Mouse (Mus musculus) cerebellum, postnatal 14 days (tissue): ENCODE results near the gene Trim26.
"Not testable (repeated sequence)": the region's sequence is repeated elsewhere in the genome, so short reads cannot be mapped to it uniquely, and the experiment has no call there.

Source experiments
- DNase-seq, 2 experiments: peaks; one replicate each; pipeline ENCODE4 v3.0.0; 2021; ENCODE audit warnings: mixed read lengths in 2 of 2

Trim26 gene

DNA sequence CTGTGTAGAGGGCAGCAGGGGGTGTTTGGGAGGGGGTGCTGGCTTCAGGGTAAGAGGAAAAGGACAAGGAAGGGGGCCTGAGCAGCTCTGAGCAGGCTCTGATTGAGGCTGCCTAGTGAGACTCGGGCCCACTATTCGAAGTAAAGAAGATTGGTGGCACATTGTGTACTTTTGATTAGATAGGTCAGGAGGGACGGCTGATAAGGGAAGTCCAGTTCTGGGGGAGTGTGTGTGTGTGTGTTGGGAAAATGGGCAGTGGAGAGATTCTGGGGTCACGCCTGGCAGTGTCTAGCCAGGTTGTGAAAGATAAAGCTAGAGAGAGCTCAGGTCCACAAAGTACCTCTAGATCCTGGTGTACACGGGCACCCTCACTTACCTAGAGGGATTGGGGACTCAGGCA, 14.7 kb downstream of the Trim26 start:
- no peak for DNase-seq

- no peak for DNase-seq
These were observed 18.6 kb downstream of the Trim26 start for GRCm38 (mm10) chr17:36855484-36855883.

DNA sequence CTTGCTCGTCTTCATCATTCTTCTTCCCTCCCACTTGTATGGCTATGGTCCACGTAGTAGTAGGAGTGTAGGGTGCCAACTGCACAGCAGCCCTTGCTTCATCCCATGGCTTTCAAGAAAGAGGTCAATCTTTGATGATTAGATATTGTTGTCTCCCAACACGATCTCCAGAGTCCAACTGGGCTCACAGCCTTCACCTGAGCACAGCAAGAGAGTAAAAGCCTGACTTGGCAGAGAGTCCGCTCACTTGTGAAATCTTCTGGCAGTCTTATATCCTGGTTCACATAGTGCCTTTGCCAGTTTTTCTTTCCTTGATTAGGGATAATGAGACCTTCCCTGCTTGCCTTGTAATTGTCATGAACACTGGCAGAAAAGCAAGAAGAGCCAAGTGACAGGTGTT, 19.3 kb downstream of the Trim26 start:
- DNase-seq: no peak

GRCm38 (mm10) chr17:36858181-36858580, 21.2 kb downstream of the Trim26 start:
- no peak for DNase-seq

DNA sequence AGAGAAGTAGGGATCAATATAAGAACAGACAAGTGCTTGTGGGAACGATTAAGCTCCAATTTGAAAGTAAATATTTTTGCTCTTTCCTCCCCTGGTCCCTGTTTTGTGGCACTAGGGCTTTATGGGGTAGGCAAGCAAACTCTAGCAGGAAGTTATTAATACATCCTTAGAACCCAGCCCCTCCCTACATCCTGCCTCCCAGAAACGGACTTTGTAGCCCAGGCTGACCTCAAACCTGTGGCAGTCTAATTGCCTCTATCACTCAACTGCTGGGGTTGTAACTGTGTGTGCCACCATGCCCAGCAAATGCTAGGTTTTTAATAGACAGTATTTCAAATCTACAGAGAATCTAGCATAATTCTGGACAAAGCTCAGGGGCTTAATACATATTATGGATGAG, 24.7 kb downstream of the Trim26 start:
- no peak for DNase-seq

- DNase-seq: no peak
These were observed 30.0 kb downstream of the Trim26 start, which contains the start of gene Trim15 for GRCm38 (mm10) chr17:36866719-36867527. TSS of gene Trim15 (minus strand) at chr17:36867210.

DNA sequence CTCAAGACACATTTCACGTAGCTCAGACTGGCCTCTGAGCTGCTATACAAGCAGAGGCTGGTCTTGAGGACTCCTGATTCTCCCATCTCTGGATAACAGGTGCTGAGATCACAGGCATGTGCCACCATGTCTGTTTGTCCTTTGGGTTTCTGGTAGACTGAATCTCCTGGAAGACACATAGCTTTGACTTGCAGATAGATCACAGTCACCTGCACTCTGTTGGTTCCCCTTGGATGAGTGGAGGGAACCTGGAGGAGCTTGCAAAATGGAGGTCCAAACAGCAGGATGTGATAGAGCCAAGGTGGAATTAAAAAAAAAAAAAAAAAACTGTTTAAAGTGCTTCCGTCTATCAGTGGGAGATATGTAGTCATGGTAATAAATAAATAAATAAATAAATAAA, 31.9 kb downstream of the Trim26 start:
- DNase-seq: no peak

DNA sequence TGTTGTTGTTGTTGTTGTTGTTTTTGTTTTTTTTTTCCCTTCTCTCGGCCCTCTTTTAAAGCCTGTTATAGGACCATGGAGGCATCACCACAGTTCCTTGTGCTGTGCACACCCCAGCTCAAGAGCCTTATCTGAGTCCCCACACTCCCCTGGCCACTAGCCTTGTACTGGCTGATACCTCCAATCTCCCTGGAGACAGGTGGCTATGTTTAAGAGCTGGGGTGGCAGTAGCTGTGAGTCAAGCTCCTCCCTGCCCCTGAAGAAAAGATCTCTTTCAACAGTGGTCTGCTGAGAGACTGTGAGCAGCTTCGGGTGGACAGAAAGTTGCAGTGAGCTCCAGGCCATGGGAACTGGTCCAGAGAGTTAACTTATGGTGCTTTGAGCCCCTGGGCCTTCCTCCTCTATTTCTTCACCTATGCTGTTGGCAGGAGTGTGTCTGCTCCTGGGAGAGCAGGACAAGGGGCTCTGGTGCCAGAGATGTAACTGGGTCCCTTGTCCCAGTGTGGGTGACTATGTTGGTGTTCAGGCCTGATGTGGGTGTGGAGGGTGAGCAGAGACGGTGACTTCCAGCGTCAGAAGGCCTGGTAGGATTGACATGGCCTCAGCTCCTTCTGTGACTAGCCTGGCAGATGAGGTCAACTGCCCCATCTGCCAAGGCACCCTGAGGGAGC, 32.5 kb downstream of the Trim26 start, which contains the start of gene Trim10:
Gene Trim10 (plus strand): TSS at position 291 of the 671 bp plus-strand sequence.
- DNase-seq: no peak

- peak; percentile 36 to 58 for DNase-seq
These were observed 33.2 kb downstream of the Trim26 start for GRCm38 (mm10) chr17:36869955-36870810.

GRCm38 (mm10) chr17:36874636-36875035, 37.7 kb downstream of the Trim26 start:
- DNase-seq: no peak

DNA sequence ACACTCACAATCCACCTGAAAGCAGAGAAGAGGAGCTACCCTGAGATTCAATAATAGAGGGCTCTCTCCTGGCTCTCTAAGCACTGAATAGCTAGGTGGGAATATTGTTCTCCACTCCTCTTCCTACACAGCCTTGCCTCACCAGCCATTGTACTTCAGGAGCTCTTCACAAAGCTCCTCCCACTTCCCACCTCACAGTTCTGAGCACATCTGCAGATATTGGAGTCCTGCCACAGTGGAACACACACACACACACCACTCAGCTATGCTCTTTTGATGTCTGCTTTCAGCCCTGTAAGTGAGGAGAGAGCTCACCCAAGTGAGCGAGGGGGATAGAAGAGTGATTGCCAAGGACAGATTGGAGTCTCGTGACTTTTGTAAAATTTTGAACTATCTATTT, 46.4 kb downstream of the Trim26 start:
- no peak for DNase-seq

- DNase-seq: no peak
These were observed 48.3 kb downstream of the Trim26 start for GRCm38 (mm10) chr17:36885132-36885790.

- no peak for DNase-seq
These were observed 53.4 kb downstream of the Trim26 start, which contains the start of gene Trim40 for GRCm38 (mm10) chr17:36890073-36890903. TSS of gene Trim40 (minus strand) at chr17:36890123.

DNA sequence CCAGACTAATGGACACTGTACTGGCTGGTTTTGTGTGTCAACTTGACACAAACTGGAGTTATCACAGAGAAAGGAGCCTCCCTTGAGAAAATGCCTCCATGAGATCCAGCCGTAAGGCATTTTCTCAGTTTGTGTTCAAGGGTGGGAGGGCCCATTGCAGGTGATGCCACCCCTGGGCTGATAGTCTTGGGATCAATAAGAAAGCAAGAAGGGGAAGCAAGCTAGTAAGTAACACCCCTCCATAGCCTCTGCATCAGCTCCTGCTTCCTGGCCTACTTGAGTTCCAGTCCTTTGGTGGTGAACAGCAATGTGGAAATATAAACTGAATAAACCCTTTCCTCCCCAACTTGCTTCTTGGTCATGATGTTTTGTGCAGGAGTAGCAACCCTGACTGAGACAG, 54.6 kb downstream of the Trim26 start:
- DNase-seq: not testable (repeated sequence)

DNA sequence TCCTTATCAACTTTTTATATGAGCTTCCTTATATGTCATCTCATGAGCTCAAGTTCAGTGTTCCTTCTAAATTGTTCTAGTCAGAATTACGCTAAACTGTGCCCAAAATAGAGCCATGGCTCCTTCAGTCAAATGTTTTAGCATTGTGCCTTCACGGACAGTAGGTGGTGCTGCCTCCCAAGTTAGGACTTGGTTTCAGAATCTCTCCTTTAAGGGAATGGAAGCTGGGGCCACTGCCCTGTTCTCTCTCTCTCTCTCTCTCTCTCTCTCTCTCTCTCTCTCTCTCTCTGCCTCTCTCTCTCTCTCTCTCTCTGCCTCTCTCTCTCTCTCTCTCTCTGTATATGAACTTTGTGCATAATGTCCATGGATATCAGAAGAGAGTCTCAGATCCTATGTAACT, 55.4 kb downstream of the Trim26 start:
- DNase-seq: peak; percentile 56 to 62

DNA sequence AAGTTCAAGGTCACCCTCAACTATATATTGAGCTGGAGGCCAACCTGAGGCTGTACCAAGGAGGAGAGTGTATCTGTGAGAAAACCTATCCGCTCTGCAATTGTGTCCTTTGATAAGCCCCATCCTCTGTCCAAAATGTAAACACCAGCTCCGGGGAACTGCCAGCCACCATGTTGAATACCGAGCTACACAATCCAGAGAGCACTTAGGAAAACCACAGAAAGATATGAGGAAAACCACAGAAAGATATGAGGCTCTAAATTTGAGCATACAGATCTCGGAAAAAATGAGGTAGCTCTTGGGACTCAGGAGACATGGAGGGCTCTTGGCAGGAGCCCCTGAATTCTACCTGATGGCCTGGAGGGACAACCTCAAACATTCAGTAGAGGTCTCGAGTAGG, 56.5 kb downstream of the Trim26 start:
- DNase-seq: no peak

- DNase-seq: peak; percentile 58 to 72
These were observed 59.6 kb downstream of the Trim26 start for GRCm38 (mm10) chr17:36896583-36896982.

DNA sequence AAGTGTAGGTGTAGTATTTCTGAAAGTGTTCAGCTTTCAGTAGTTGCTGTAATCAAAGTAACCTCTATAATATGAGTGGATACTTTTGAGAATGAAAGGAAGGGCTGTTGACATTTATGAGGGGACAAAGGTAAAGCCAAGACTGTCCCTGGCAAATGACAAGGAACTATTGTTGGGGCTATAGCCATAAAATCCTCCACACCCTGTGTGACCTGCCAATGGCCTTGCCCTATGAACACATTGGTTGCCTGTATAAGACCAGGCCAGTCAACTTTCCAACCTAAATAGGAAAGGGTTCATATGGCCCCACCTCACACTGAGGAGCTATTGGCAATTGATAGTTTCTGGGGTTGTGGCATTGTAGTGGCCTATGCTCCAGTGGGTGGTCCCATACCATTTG, 60.1 kb downstream of the Trim26 start:
- no peak for DNase-seq

DNA sequence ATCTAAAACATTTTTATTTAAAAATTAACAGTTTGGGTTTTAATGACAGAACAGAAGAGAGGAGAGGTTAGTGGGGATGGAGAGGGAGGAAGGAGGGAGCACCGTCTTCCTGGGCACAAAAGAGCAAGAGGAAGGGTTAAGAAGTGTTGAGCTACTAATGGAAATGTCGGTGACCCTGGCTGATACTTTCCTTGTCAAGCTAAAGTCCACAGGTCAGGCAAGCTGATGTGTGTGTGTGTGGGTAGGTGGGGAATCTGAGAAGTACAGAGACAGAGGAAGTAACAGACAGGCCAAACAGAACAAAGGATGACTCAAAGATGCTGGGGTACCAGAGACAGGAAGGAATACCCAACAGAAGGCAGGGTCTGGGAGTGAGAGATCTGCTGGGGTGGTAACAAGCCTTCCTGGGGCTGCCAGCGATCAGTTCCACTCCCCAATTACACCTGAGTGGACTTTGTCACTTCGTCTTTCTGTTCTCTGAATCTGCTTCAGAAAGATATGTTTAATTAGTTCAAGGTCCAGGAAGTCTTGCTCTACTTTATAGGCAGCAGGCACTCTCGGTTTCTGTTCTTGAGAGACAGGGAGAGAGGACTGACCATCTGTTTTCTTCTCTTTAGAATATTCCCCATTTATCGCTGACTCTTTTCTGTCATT, 60.7 kb downstream of the Trim26 start, which contains the start of gene Trim31:
Gene Trim31 (plus strand): TSS at position 567 of the 654 bp plus-strand sequence.
- no peak for DNase-seq

DNA sequence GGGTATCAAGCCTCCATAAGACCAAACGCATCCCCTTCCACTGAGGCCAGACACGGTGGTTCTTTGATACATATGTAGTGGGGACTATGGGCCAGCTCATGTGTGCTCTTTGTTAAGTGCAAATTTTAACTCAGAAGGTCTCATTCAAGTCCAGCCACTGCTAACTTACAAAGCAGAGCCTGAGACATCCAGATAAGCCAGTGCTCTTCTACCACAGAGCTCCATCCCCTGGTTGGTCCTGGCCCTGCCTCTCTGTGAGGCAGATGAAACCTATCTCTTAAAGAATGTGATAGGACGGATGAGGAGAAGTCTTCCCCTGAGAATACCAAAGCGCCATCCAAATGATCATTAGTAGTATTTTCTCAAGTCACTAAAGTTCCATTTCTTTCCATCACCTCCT, 62.4 kb downstream of the Trim26 start:
- DNase-seq: no peak

DNA sequence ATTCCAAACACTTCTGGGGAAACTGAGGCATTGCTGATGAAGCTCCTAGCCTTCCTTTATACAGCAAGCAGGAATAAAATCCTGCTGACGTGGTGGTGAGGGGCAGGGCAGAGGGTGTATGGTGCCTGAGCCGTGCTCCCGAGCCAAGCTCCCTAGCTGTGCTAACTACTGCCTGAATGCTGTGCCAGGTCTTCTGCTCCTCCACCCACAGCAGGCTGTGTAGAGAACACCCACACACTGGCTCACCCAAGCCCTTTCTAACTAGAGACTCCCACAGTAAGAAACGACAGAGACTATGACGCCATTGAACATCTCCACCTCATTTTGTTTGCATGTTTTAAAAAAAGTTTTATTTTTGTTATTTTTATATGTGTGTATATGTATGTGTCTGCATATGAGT, 63.1 kb downstream of the Trim26 start:
- DNase-seq: no peak
